Mouse (Mus musculus) liver, embryonic 15.5 days (tissue): Measurements from ENCODE around the gene Rock2. TPM values are rescaled to one million over a fixed set of nuclear protein-coding genes. Genes with fewer than 3 reads are reported as not detected.
A peak's percentile ranks its signal among the peaks of the same experiment; 100 is the strongest.

ENCODE experiments used
- ATAC-seq: fragments of 200-750 bp; cut with Nextera tagmentation; 2 replicates; pipeline ENCODE4 v1.8.0; 2017; ENCODE audit warnings: moderate number of reproducible peaks, mild to moderate bottlenecking, moderate library complexity; ENCODE audit not compliant: insufficient read depth
- H3K27ac ChIP-seq: fragments of 300-500 bp; sonication (generic); replicated peaks from 2 replicates; pipeline ENCODE4 v1.5.1; 2015; ENCODE audit warnings: mild to moderate bottlenecking, inconsistent platforms
- H3K27me3 ChIP-seq: fragments of 300-500 bp; sonication (generic); 2 replicates; pipeline ENCODE4 v1.6.1; 2015; ENCODE audit warnings: mild to moderate bottlenecking, inconsistent platforms
- H3K36me3 ChIP-seq: fragments of 300-500 bp; sonication (generic); replicated peaks from 2 replicates; pipeline ENCODE4 v1.6.1; 2015; ENCODE audit warnings: moderate library complexity, mild to moderate bottlenecking, inconsistent platforms
- H3K4me1 ChIP-seq: fragments of 300-500 bp; sonication (generic); replicated peaks from 2 replicates; pipeline ENCODE4 v1.6.1; 2015; ENCODE audit warnings: inconsistent platforms
- H3K4me2 ChIP-seq: fragments of 300-500 bp; sonication (generic); 2 replicates; pipeline ENCODE4 v1.6.1; 2015; ENCODE audit warnings: moderate library complexity, mild to moderate bottlenecking, inconsistent platforms
- H3K4me3 ChIP-seq: fragments of 300-500 bp; sonication (generic); replicated peaks from 2 replicates; pipeline ENCODE4 v1.5.1; 2015; ENCODE audit warnings: mild to moderate bottlenecking, inconsistent platforms
- H3K9ac ChIP-seq: fragments of 300-500 bp; sonication (generic); 2 replicates; pipeline ENCODE4 v1.6.1; 2015; ENCODE audit warnings: moderate library complexity, mild to moderate bottlenecking, inconsistent platforms
- H3K9me3 ChIP-seq: fragments of 300-500 bp; sonication (generic); replicated peaks from 2 replicates; pipeline ENCODE4 v1.6.1; 2016; ENCODE audit warnings: inconsistent platforms
- WGBS: fragments of 180-500 bp; shearing (Covaris S2); methylation state at CpG from one replicate; pipeline ENCODE4 v1.1.7; 2015; ENCODE audit warnings: mixed read lengths; ENCODE audit not compliant: insufficient replicate concordance; 5-methylcytosine and 5-hydroxymethylcytosine counted together
- polyA plus RNA-seq: library from polyadenylated mRNA; unstranded; fragments of >200 nt; fragmentation: Nextera tagmentation; extraction: Ambion mirVana; gene quantifications from 2 replicates; pipeline ENCODE4 v1.2.1, GENCODE M21; 2015

Rock2 gene
- polyA plus RNA-seq, 1 experiment from 2014 or later, result 6.3 TPM

GRCm38 (mm10) chr12:16884534-16884933, 10.2 kb upstream of the Rock2 start:
- no peak overlapping the region for H3K9ac ChIP-seq
- 67% methylated on average over 4 of the region's 4 CpGs for WGBS

GRCm38 (mm10) chr12:16886354-16886753, 8.3 kb upstream of the Rock2 start:
- Histone ChIP-seq H3K9ac (no peak overlapping the region), H3K36me3 (no peaks in the 10 kb centered on the region), H3K27me3 (no peaks in the 10 kb centered on the region), H3K9me3 (no peaks in the 10 kb centered on the region), H3K4me1 (no peaks in the 10 kb centered on the region), H3K4me2 (no peak overlapping the region), H3K27ac (no peak overlapping the region), H3K4me3 (no peak overlapping the region)
- no peak for ATAC-seq
- 66% methylated on average over 6 of the region's 6 CpGs for WGBS

More at GRCm38 (mm10) chr12:16884534-16884933, 10.2 kb upstream of the Rock2 start:
- Histone ChIP-seq H3K36me3 (no peaks in the 10 kb centered on the region), H3K9me3 (no peaks in the 10 kb centered on the region), H3K27me3 (no peaks in the 10 kb centered on the region), H3K4me1 (no peaks in the 10 kb centered on the region), H3K4me3 (no peak overlapping the region), H3K27ac (no peak overlapping the region), H3K4me2 (no peak overlapping the region)
- no peak for ATAC-seq

- H3K27ac ChIP-seq, result no peak overlapping the region
- H3K9ac ChIP-seq, result 0 out of 2 replicates have a peak overlapping the region, but pooled peaks have one; percentile 85
- H3K4me1 ChIP-seq, result peaks cover 31% of the 10 kb centered on the region
- WGBS, result 74% methylated on average over 2 of the region's 2 CpGs
- H3K9me3 ChIP-seq, result no peaks in the 10 kb centered on the region
- H3K4me3 ChIP-seq, result no peak overlapping the region
- H3K4me2 ChIP-seq, result no peak overlapping the region
- no peak for ATAC-seq
- no peaks in the 10 kb centered on the region for H3K27me3 ChIP-seq
- no peaks in the 10 kb centered on the region for H3K36me3 ChIP-seq
These were observed 1.7 kb upstream of the Rock2 start for GRCm38 (mm10) chr12:16893039-16893438.

GRCm38 (mm10) chr12:16893656-16894395, 869 bp upstream of the Rock2 start:
- Histone ChIP-seq H3K27ac (peak overlapping the region; percentile 91), H3K9me3 (no peaks in the 10 kb centered on the region), H3K9ac (peak overlapping the region; percentile 85), H3K4me3 (peak overlapping the region; percentile 94), H3K36me3 (no peaks in the 10 kb centered on the region), H3K4me1 (peaks cover 38% of the 10 kb centered on the region), H3K4me2 (peak overlapping the region; percentile 82), H3K27me3 (no peaks in the 10 kb centered on the region)
- peak; percentile 1 for ATAC-seq
- 5% methylated on average over 18 of the region's 18 CpGs for WGBS

DNA sequence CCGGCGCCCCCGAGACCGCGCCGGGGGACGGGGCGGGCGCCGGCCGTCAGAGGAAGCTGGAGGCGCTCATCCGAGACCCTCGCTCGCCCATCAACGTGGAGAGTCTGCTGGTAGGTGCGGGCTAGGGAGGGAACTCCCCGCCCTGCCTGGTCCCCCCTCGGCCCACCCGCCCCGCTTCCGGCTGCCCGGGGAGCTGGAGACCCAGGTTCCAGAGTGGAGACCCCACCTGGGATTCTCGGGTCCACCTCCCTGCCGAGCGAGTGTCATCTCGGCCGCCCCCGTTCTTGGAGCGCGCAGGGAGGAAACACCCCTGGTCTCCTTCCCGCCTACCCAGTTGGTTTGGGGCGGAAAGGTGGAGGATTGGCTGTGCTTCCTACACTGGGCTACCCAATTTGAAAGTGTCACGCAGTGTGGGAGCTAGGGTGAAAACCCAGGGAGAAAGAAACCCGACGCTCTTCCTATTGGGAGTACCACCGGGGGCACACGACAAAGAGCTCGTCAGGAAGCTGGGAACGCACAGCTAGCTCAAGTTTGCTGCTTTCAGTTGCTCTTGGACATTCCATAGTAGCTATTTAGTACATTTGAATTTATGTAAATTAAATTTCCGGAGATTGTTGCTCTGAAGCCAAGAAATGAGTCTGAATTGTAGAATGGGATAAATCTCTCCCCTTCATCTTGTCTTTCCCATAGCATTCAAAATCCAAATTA, 680 bp downstream of the Rock2 start:
- ATAC-seq, result peak; percentile 53
- Histone ChIP-seq H3K4me3 (peak overlapping the region; percentile 94), H3K36me3 (no peaks in the 10 kb centered on the region), H3K27ac (peak overlapping the region; percentile 93), H3K9me3 (no peaks in the 10 kb centered on the region), H3K4me1 (peaks cover 47% of the 10 kb centered on the region), H3K27me3 (no peaks in the 10 kb centered on the region), H3K4me2 (peak overlapping the region; percentile 82), H3K9ac (peak overlapping the region; percentile 94)
- WGBS, result under 1% methylated on average over 33 of the region's 41 CpGs

DNA sequence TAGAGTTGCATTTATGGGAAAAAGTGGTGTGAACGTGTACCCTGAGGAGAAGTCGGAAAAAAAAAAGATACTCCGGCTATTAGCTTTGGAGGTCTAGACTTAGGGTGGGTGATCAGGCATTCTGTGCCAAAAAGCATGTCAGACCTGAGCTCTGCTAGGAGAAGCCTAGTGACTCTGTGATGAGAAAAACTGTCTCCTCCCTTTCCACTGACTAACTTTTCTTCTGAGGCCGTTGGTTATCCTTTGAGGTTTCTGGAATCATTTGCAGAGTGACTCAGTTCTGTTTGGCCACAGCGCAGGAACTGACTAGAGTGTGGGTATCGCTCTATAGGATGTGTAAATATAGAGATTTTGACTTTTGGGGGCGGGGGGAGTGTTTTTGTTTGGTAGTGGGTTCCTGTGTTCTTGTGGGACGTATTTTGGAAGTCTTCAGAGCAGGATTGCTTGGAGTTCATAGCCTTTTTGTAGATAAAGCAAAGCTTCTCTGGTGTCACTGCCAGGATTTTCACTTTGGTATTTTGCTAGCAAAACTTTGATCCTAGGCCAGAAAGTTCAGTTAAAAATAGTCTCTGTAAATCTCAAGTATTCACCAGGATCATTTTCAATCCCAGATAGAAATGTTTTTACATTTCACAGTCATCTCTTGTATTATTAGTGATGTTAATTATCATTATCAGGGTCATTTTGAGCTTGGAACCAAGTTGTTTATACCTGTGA, 1.5 kb downstream of the Rock2 start:
- Histone ChIP-seq H3K9ac (peak overlapping the region; percentile 94), H3K27ac (peak overlapping the region; percentile 93), H3K4me1 (peaks cover 54% of the 10 kb centered on the region), H3K4me3 (peak overlapping the region; percentile 94), H3K4me2 (peak overlapping the region; percentile 82), H3K27me3 (no peaks in the 10 kb centered on the region), H3K36me3 (no peaks in the 10 kb centered on the region), H3K9me3 (no peaks in the 10 kb centered on the region)
- no peak for ATAC-seq
- 14% methylated on average over 8 of the region's 8 CpGs for WGBS

DNA sequence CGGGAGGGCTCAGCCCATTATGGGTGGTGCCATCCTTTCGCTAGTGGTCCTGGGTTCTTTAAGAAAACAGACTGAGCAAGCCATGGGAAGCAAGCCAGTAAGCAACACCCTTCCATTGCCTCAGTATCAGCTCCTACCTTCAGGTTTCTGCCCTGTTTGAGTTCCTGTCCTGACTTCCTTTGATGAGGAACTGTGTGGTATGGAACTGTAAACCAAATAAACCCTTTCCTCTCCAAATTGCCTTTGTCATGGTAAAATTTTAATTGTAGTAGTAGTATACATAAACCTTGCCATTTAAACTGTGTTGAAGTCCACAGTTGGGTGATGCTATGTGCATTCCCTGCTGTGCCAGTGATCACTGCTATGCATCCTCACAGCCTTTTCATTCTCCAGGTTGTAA, 2.5 kb downstream of the Rock2 start:
- H3K27me3 ChIP-seq, result no peaks in the 10 kb centered on the region
- no peak overlapping the region for H3K9ac ChIP-seq
- 53% methylated on average over 2 of the region's 2 CpGs for WGBS
- no peaks in the 10 kb centered on the region for H3K9me3 ChIP-seq
- no peak overlapping the region for H3K27ac ChIP-seq
- peak overlapping the region; percentile 82 for H3K4me2 ChIP-seq
- H3K36me3 ChIP-seq, result no peaks in the 10 kb centered on the region
- peaks cover 54% of the 10 kb centered on the region for H3K4me1 ChIP-seq
- no peak overlapping the region for H3K4me3 ChIP-seq
- ATAC-seq, result no peak

- no peak overlapping the region for H3K27ac ChIP-seq
- H3K4me2 ChIP-seq, result no peak overlapping the region
- H3K4me1 ChIP-seq, result peaks cover 50% of the 10 kb centered on the region
- no peaks in the 10 kb centered on the region for H3K27me3 ChIP-seq
- H3K36me3 ChIP-seq, result no peaks in the 10 kb centered on the region
- H3K4me3 ChIP-seq, result no peak overlapping the region
- H3K9me3 ChIP-seq, result no peaks in the 10 kb centered on the region
- ATAC-seq, result no peak
- WGBS, result 49% methylated on average over 2 of the region's 2 CpGs
- no peak overlapping the region for H3K9ac ChIP-seq
These were observed 3.5 kb downstream of the Rock2 start for GRCm38 (mm10) chr12:16898221-16898620.

DNA sequence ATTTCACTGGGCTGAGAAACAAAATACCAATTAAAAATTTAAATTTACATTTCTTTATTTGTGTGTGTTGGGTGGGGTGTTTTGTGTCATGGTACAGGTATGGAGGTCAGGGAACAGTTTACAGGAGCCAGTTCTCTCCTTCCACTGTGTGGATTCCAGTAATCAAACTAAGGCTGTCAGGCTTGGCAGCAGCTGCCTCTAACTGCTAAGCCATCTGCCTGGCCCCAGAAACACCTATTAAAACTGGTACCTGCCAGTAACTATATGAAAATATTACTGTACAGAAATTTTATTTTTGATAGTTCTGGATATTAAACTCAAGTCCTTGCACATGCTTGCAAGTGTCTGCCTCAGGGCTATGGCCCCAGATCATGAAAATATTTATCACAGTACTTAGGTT, 4.1 kb downstream of the Rock2 start:
- Histone ChIP-seq H3K9me3 (no peaks in the 10 kb centered on the region), H3K9ac (no peak overlapping the region), H3K4me3 (no peak overlapping the region), H3K36me3 (no peaks in the 10 kb centered on the region), H3K4me1 (peaks cover 44% of the 10 kb centered on the region), H3K4me2 (no peak overlapping the region), H3K27ac (no peak overlapping the region), H3K27me3 (no peaks in the 10 kb centered on the region)
- no peak for ATAC-seq

DNA sequence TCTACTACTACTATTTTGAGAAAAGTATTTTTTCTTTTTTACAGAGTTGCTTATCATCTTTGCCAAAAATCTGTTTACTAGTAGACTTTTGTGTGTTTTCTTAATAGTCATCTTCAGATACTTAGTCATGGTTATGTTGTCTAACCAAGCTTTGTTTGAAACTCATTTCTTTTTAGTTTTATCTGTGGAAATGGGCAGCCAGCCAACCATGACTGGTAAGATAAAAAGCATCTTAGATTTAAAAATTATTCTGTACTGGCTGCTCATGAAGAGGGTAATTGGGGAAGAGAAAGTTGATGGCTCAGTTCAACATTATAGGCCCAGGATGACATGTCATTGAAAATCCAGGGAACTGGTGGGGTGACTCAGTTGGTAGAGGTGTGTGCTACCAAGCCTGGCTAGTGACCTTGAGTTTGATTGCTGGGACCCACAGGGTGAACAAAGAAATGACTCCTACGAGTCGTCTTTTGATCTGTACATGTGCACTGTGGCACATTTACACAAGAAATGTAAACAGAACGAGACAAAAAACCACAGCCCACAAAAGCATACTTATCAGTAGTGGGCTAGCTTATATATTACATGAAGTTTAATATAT, 6.0 kb downstream of the Rock2 start:
- 3% methylated on average over 3 of the region's 3 CpGs for WGBS
- Histone ChIP-seq H3K4me2 (0 out of 2 replicates have a peak overlapping the region, but pooled peaks have one; percentile 1), H3K4me3 (no peak overlapping the region), H3K9ac (no peak overlapping the region), H3K27ac (peak overlapping the region; percentile 7; the same call in 1 of the 2 replicates), H3K36me3 (no peaks in the 10 kb centered on the region), H3K9me3 (no peaks in the 10 kb centered on the region), H3K4me1 (peaks cover 38% of the 10 kb centered on the region), H3K27me3 (no peaks in the 10 kb centered on the region)
- no peak for ATAC-seq
